Mouse (Mus musculus): Measurements from ENCODE around the gene Mogs.

The Mogs gene

GRCm38 (mm10) chr6:83095968-83096367, 19.3 kb upstream of the Mogs start:
- no peak for DNase-seq (ENCODE audit: low read depth, low spot score)

- DNase-seq (ENCODE audit: low read depth, low spot score), result no peak
Measured at GRCm38 (mm10) chr6:83098411-83098810, 16.9 kb upstream of the Mogs start.

- DNase-seq (ENCODE audit: low read depth, low spot score), result no peak
Measured at GRCm38 (mm10) chr6:83101316-83101687, 14.0 kb upstream of the Mogs start, which contains the start of the genes Ccdc142 and Gm42688. Gene Ccdc142, plus strand, starts transcription at chr6:83101601. Gene Gm42688, plus strand, starts transcription at chr6:83101617.

- no peak for DNase-seq (ENCODE audit: low read depth, low spot score)
Measured at GRCm38 (mm10) chr6:83101688-83102556, 13.4 kb upstream of the Mogs start.

- DNase-seq (ENCODE audit: low read depth, low spot score), result no peak
Measured at GRCm38 (mm10) chr6:83103130-83103650, 12.1 kb upstream of the Mogs start.

- no peak for DNase-seq (ENCODE audit: low read depth, low spot score)
Measured at GRCm38 (mm10) chr6:83104158-83104557, 11.1 kb upstream of the Mogs start.

GRCm38 (mm10) chr6:83107566-83108400, 7.5 kb upstream of the Mogs start:
- no peak for DNase-seq (ENCODE audit: low read depth, low spot score)

GRCm38 (mm10) chr6:83108762-83109668, 6.3 kb upstream of the Mogs start, which contains the start of gene Mrpl53:
Gene Mrpl53, plus strand, starts transcription at chr6:83109040.
- DNase-seq (ENCODE audit: low read depth, low spot score), result no peak

GRCm38 (mm10) chr6:83111510-83112136, 3.7 kb upstream of the Mogs start:
- DNase-seq (ENCODE audit: low read depth, low spot score), result no peak

GRCm38 (mm10) chr6:83115682-83116372, 531 bp downstream of the Mogs start:
- no peak for DNase-seq (ENCODE audit: low read depth, low spot score)

- DNase-seq (ENCODE audit: low read depth, low spot score), result no peak
Measured at GRCm38 (mm10) chr6:83116373-83117164, 1.3 kb downstream of the Mogs start.

GRCm38 (mm10) chr6:83117165-83117438, 1.8 kb downstream of the Mogs start:
- DNase-seq (ENCODE audit: low read depth, low spot score), result no peak

GRCm38 (mm10) chr6:83117616-83118015, 2.3 kb downstream of the Mogs start:
- no peak for DNase-seq (ENCODE audit: low read depth, low spot score)

GRCm38 (mm10) chr6:83118369-83118768, 3.1 kb downstream of the Mogs start:
- no peak for DNase-seq (ENCODE audit: low read depth, low spot score)

- no peak for DNase-seq (ENCODE audit: low read depth, low spot score)
Measured at GRCm38 (mm10) chr6:83118825-83119733, 3.8 kb downstream of the Mogs start.

GRCm38 (mm10) chr6:83119734-83120051, 4.4 kb downstream of the Mogs start:
- no peak for DNase-seq (ENCODE audit: low read depth, low spot score)

- peak; percentile 96 for DNase-seq (ENCODE audit: low read depth, low spot score)
Measured at GRCm38 (mm10) chr6:83120930-83121862, 5.9 kb downstream of the Mogs start, which contains the start of gene Wbp1. Gene Wbp1, minus strand, starts transcription at chr6:83121559.

Data from WW6 (cell line).